Mouse (Mus musculus): ENCODE data around the gene Lck. TPM values are rescaled to one million over a fixed set of nuclear protein-coding genes. Genes with fewer than 3 reads are reported as not detected.

Lck gene
- polyA plus RNA-seq, 1 experiment: 17.8 TPM

- WGBS: 67% methylated on average over 15 of the region's 15 CpGs
These were observed 64.4 kb downstream of the Lck start for GRCm38 (mm10) chr4:129508834-129509600.

GRCm38 (mm10) chr4:129508237-129508515, 65.3 kb downstream of the Lck start:
- no peak overlapping the region for H3K4me3 ChIP-seq (replicated peaks; ENCODE audit: control insufficient read depth, low read depth, low read length)
- H3K4me1 ChIP-seq (ENCODE audit: control insufficient read depth, insufficient read depth, low read length): peaks cover 5% of the 10 kb centered on the region; the same call in 1 of the 2 replicates
- TF ChIP-seq CTCF (IDR thresholded peaks at IDR 0.05; ENCODE audit: control insufficient read depth, insufficient read depth, low read length) (no peak), POLR2A (IDR thresholded peaks at IDR 0.05; ENCODE audit: borderline replicate concordance, control insufficient read depth, low read depth, low read length) (no peak)
- no peak overlapping the region for H3K27ac ChIP-seq (ENCODE audit: control insufficient read depth, insufficient read depth, low read depth, low read length, poor library complexity)
- 52% methylated on average over 3 of the region's 3 CpGs for WGBS

More at GRCm38 (mm10) chr4:129508834-129509600, 64.4 kb downstream of the Lck start:
- Histone ChIP-seq H3K4me3 (replicated peaks; ENCODE audit: control insufficient read depth, low read depth, low read length) (no peak overlapping the region), H3K4me1 (ENCODE audit: control insufficient read depth, insufficient read depth, low read length) (peaks cover 5% of the 10 kb centered on the region; the same call in 1 of the 2 replicates), H3K27ac (ENCODE audit: control insufficient read depth, insufficient read depth, low read depth, low read length, poor library complexity) (no peak overlapping the region)
- TF ChIP-seq CTCF (IDR thresholded peaks at IDR 0.05; ENCODE audit: control insufficient read depth, insufficient read depth, low read length) (no peak), POLR2A (IDR thresholded peaks at IDR 0.05; ENCODE audit: borderline replicate concordance, control insufficient read depth, low read depth, low read length) (no peak)

- peaks cover 5% of the 10 kb centered on the region; the same call in 1 of the 2 replicates for H3K4me1 ChIP-seq (ENCODE audit: control insufficient read depth, insufficient read depth, low read length)
- TF ChIP-seq POLR2A (IDR thresholded peaks at IDR 0.05; ENCODE audit: borderline replicate concordance, control insufficient read depth, low read depth, low read length): no peak
- no peak for TF ChIP-seq CTCF (IDR thresholded peaks at IDR 0.05; ENCODE audit: control insufficient read depth, insufficient read depth, low read length)
- H3K4me3 ChIP-seq (replicated peaks; ENCODE audit: control insufficient read depth, low read depth, low read length): no peak overlapping the region
- no peak overlapping the region for H3K27ac ChIP-seq (ENCODE audit: control insufficient read depth, insufficient read depth, low read depth, low read length, poor library complexity)
- WGBS: 46% methylated on average over 9 of the region's 10 CpGs
These were observed 65.8 kb downstream of the Lck start for GRCm38 (mm10) chr4:129507434-129508236.

GRCm38 (mm10) chr4:129505511-129505910, 67.9 kb downstream of the Lck start:
- no peak for TF ChIP-seq CTCF (IDR thresholded peaks at IDR 0.05; ENCODE audit: control insufficient read depth, insufficient read depth, low read length)
- no peak for TF ChIP-seq POLR2A (IDR thresholded peaks at IDR 0.05; ENCODE audit: borderline replicate concordance, control insufficient read depth, low read depth, low read length)
- Histone ChIP-seq H3K27ac (ENCODE audit: control insufficient read depth, insufficient read depth, low read depth, low read length, poor library complexity) (no peak overlapping the region), H3K4me3 (replicated peaks; ENCODE audit: control insufficient read depth, low read depth, low read length) (no peak overlapping the region), H3K4me1 (ENCODE audit: control insufficient read depth, insufficient read depth, low read length) (peaks cover 1% of the 10 kb centered on the region; the same call in 1 of the 2 replicates)
- WGBS: 88% methylated on average over 3 of the region's 3 CpGs

- 37% methylated on average over 11 of the region's 11 CpGs for WGBS
These were observed 70.5 kb downstream of the Lck start for GRCm38 (mm10) chr4:129502901-129503444.

GRCm38 (mm10) chr4:129502327-129502888, 71.0 kb downstream of the Lck start:
- Histone ChIP-seq H3K4me1 (ENCODE audit: control insufficient read depth, insufficient read depth, low read length) (no peaks in the 10 kb centered on the region; the same call in 1 of the 2 replicates), H3K4me3 (replicated peaks; ENCODE audit: control insufficient read depth, low read depth, low read length) (no peak overlapping the region), H3K27ac (ENCODE audit: control insufficient read depth, insufficient read depth, low read depth, low read length, poor library complexity) (no peak overlapping the region)
- 53% methylated on average over 9 of the region's 9 CpGs for WGBS
- TF ChIP-seq CTCF (IDR thresholded peaks at IDR 0.05; ENCODE audit: control insufficient read depth, insufficient read depth, low read length) (no peak), POLR2A (IDR thresholded peaks at IDR 0.05; ENCODE audit: borderline replicate concordance, control insufficient read depth, low read depth, low read length) (no peak)

More at GRCm38 (mm10) chr4:129502901-129503444, 70.5 kb downstream of the Lck start:
- TF ChIP-seq POLR2A (IDR thresholded peaks at IDR 0.05; ENCODE audit: borderline replicate concordance, control insufficient read depth, low read depth, low read length): no peak
- no peak for TF ChIP-seq CTCF (IDR thresholded peaks at IDR 0.05; ENCODE audit: control insufficient read depth, insufficient read depth, low read length)
- Histone ChIP-seq H3K27ac (ENCODE audit: control insufficient read depth, insufficient read depth, low read depth, low read length, poor library complexity) (no peak overlapping the region), H3K4me3 (replicated peaks; ENCODE audit: control insufficient read depth, low read depth, low read length) (no peak overlapping the region), H3K4me1 (ENCODE audit: control insufficient read depth, insufficient read depth, low read length) (peaks cover 1% of the 10 kb centered on the region; the same call in 1 of the 2 replicates)

- peak overlapping the region; percentile 91 for H3K27ac ChIP-seq (ENCODE audit: control insufficient read depth, insufficient read depth, low read depth, low read length, poor library complexity)
- peak overlapping the region; percentile 75 for H3K4me3 ChIP-seq (replicated peaks; ENCODE audit: control insufficient read depth, low read depth, low read length)
- TF ChIP-seq POLR2A (IDR thresholded peaks at IDR 0.05; ENCODE audit: borderline replicate concordance, control insufficient read depth, low read depth, low read length) (peak; percentile 80; the same call in 1 of the 2 replicates), CTCF (IDR thresholded peaks at IDR 0.05; ENCODE audit: control insufficient read depth, insufficient read depth, low read length) (no peak)
- peaks cover 6% of the 10 kb centered on the region for H3K4me1 ChIP-seq (ENCODE audit: control insufficient read depth, insufficient read depth, low read length)
- WGBS: 2% methylated on average over 48 of the region's 49 CpGs
These were observed 72.6 kb downstream of the Lck start for GRCm38 (mm10) chr4:129500607-129501566.
